Mouse (Mus musculus): ENCODE measurements around the gene Clip2.

DNA sequence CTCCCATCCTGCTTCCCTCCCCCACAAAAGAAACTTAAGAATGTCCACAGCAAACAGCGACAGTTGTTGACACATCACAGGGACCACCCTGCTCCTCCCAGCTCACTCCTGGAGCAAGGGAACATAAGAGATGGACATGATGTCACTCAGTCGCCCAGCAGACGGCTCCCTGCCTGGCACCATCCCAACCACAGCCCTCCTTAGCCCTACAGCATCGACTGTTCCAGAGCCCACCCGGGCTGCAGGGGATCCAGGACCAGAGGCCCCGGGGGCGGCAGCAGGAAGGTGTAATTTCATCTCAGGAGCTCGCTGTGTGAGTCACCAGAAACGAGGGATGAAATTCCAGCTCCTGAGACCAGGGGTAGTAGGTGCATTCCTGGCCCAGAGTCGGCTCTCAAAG is 106.3 kb downstream of the Clip2 start:
- TF ChIP-seq CTCF (IDR thresholded peaks at IDR 0.05; ENCODE audit: borderline replicate concordance, control insufficient read depth, extremely low read depth, insufficient read depth, low read length, poor library complexity) (no peak), POLR2A (IDR thresholded peaks at IDR 0.05; ENCODE audit: control insufficient read depth, extremely low read depth, insufficient read depth, low read length, poor library complexity) (no peak)
